Mouse (Mus musculus): ENCODE results near the gene Fam104a. TPM values are rescaled to one million over a fixed set of nuclear protein-coding genes. Genes with fewer than 3 reads are reported as not detected.

Fam104a gene
- total RNA-seq, 2 experiments from 2014 or later, result 27.9 to 28.2 TPM

- intact Hi-C loops (cut with DNase I), result no loop called here
Measured at GRCm38 (mm10) chr11:113708629-113709213, 24.8 kb upstream of the Fam104a start.

GRCm38 (mm10) chr11:113705966-113706652 lies 22.2 kb upstream of the Fam104a start:
- DNase-seq (ENCODE audit: low spot score in 2 of 2), result no peak
- intact Hi-C loops (cut with DNase I), result loop anchor here (2.0 kb wide), 1 partner anchor 45 kb away; the partner anchor contains the start of gene Cdc42ep4

More at GRCm38 (mm10) chr11:113708629-113709213, 24.8 kb upstream of the Fam104a start:
- no peak for DNase-seq (ENCODE audit: low spot score in 2 of 2)

- intact Hi-C loops (cut with DNase I), result loop anchor here (1.0 to 2.0 kb wide), 2 partner anchors 47 to 108 kb away; partner anchors contain the start of gene Cdc42ep4
- peak; percentile 78 to 89 for DNase-seq (ENCODE audit: low spot score in 2 of 2)
Measured at GRCm38 (mm10) chr11:113703758-113704157, 19.8 kb upstream of the Fam104a start.

- intact Hi-C loops (cut with DNase I), result no loop called here
- no peak for DNase-seq (ENCODE audit: low spot score in 2 of 2)
Measured at GRCm38 (mm10) chr11:113699643-113700042, 15.7 kb upstream of the Fam104a start.

- no peak for DNase-seq (ENCODE audit: low spot score in 2 of 2)
Measured at GRCm38 (mm10) chr11:113698013-113698545, 14.1 kb upstream of the Fam104a start.

GRCm38 (mm10) chr11:113697571-113697970 lies 13.6 kb upstream of the Fam104a start:
- intact Hi-C loops (cut with DNase I), result no loop called here
- DNase-seq (ENCODE audit: low spot score in 2 of 2), result no peak

More at GRCm38 (mm10) chr11:113698013-113698545, 14.1 kb upstream of the Fam104a start:
- intact Hi-C loops (cut with DNase I), result no loop called here

- DNase-seq (ENCODE audit: low spot score in 2 of 2), result no peak
- intact Hi-C loops (cut with DNase I), result no loop called here
Measured at GRCm38 (mm10) chr11:113691851-113692250, 7.9 kb upstream of the Fam104a start.

- no peak for DNase-seq (ENCODE audit: low spot score in 2 of 2)
- intact Hi-C loops (cut with DNase I), result no loop called here
Measured at GRCm38 (mm10) chr11:113691318-113691717, 7.4 kb upstream of the Fam104a start.

- intact Hi-C loops (cut with DNase I), result no loop called here
- peak; percentile 35 to 82 for DNase-seq (ENCODE audit: low spot score in 2 of 2)
Measured at GRCm38 (mm10) chr11:113690506-113690905, 6.6 kb upstream of the Fam104a start.

- no peak for DNase-seq (ENCODE audit: low spot score in 2 of 2)
- intact Hi-C loops (cut with DNase I), result no loop called here
Measured at GRCm38 (mm10) chr11:113687031-113687430, 3.1 kb upstream of the Fam104a start.

GRCm38 (mm10) chr11:113684707-113685426 lies 912 bp upstream of the Fam104a start:
- intact Hi-C loops (cut with DNase I), result no loop called here

GRCm38 (mm10) chr11:113683627-113683956 lies 363 bp downstream of the Fam104a start:
- no peak for DNase-seq (ENCODE audit: low spot score in 2 of 2)
- intact Hi-C loops (cut with DNase I), result loop anchor here (2.0 kb wide), 1 partner anchor 35 kb away; the partner anchor contains the start of gene Cog1

More at GRCm38 (mm10) chr11:113684707-113685426, 912 bp upstream of the Fam104a start:
- no peak for DNase-seq (ENCODE audit: low spot score in 2 of 2)

- no peak for DNase-seq (ENCODE audit: low spot score in 2 of 2)
- intact Hi-C loops (cut with DNase I), result loop anchor here (2.0 kb wide), 1 partner anchor 34 kb away; the partner anchor contains the start of gene Cog1
Measured at GRCm38 (mm10) chr11:113682897-113683626, 893 bp downstream of the Fam104a start.

GRCm38 (mm10) chr11:113681979-113682378 lies 2.0 kb downstream of the Fam104a start:
- no peak for DNase-seq (ENCODE audit: low spot score in 2 of 2)
- intact Hi-C loops (cut with DNase I), result loop anchor here (2.0 kb wide), 1 partner anchor 33 kb away; the partner anchor contains the start of gene Cog1

GRCm38 (mm10) chr11:113680954-113681353 lies 3.0 kb downstream of the Fam104a start:
- intact Hi-C loops (cut with DNase I), result no loop called here

GRCm38 (mm10) chr11:113678373-113678772 lies 5.6 kb downstream of the Fam104a start:
- intact Hi-C loops (cut with DNase I), result no loop called here

More at GRCm38 (mm10) chr11:113680954-113681353, 3.0 kb downstream of the Fam104a start:
- no peak for DNase-seq (ENCODE audit: low spot score in 2 of 2)

GRCm38 (mm10) chr11:113677378-113677777 lies 6.6 kb downstream of the Fam104a start:
- intact Hi-C loops (cut with DNase I), result no loop called here
- DNase-seq (ENCODE audit: low spot score in 2 of 2), result no peak

More at GRCm38 (mm10) chr11:113678373-113678772, 5.6 kb downstream of the Fam104a start:
- no peak for DNase-seq (ENCODE audit: low spot score in 2 of 2)

- intact Hi-C loops (cut with DNase I), result no loop called here
- DNase-seq (ENCODE audit: low spot score in 2 of 2), result no peak
Measured at GRCm38 (mm10) chr11:113676847-113677246, 7.1 kb downstream of the Fam104a start.

- DNase-seq (ENCODE audit: low spot score in 2 of 2), result no peak
- intact Hi-C loops (cut with DNase I), result no loop called here
Measured at GRCm38 (mm10) chr11:113674595-113674994, 9.4 kb downstream of the Fam104a start.

Measured in left cerebral cortex, postnatal 25 days (tissue).